Mouse (Mus musculus): Measurements from ENCODE around the gene Cadm2.

- TF ChIP-seq TAL1 (IDR thresholded peaks at IDR 0.05; ENCODE audit: low read length) (no peak), GATA1 (IDR thresholded peaks at IDR 0.05; ENCODE audit: low read length) (no peak)
Measured at GRCm38 (mm10) chr16:66824866-66825265, 795.8 kb downstream of the Cadm2 start.
